Mouse (Mus musculus): ENCODE data around the gene Krt87. TPM values are rescaled to one million over a fixed set of nuclear protein-coding genes. Genes with fewer than 3 reads are reported as not detected.

Gene Krt87
- total RNA-seq, 2 experiments from 2014 or later, result 0.21 TPM; not detected in 1

- no peak for DNase-seq (ENCODE audit: low spot score in 2 of 2)
These were observed 17.7 kb downstream of the Krt87 start for GRCm38 (mm10) chr15:101420903-101421302.

DNA sequence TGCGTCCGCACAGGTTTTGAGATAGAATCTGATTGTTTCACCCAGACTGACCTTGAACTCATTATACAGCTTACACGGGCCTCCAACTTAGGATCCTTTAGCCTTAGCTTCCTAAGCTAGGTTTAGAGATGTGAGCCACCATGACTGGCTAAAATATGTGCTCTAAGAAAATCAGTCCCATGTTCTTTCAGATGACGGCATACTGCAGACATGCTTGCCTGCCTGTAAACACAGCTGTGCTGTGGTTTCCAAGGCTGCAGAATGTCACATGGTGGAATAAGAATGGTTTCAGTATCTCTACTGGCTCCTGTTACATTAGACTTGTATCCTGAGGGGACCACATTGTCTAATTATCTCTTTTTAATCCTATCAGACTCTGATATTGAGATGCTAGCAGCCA is 19.7 kb downstream of the Krt87 start:
- no peak for DNase-seq (ENCODE audit: low spot score in 2 of 2)

GRCm38 (mm10) chr15:101414807-101415565 is 23.6 kb downstream of the Krt87 start:
- no peak for DNase-seq (ENCODE audit: low spot score in 2 of 2)

DNA sequence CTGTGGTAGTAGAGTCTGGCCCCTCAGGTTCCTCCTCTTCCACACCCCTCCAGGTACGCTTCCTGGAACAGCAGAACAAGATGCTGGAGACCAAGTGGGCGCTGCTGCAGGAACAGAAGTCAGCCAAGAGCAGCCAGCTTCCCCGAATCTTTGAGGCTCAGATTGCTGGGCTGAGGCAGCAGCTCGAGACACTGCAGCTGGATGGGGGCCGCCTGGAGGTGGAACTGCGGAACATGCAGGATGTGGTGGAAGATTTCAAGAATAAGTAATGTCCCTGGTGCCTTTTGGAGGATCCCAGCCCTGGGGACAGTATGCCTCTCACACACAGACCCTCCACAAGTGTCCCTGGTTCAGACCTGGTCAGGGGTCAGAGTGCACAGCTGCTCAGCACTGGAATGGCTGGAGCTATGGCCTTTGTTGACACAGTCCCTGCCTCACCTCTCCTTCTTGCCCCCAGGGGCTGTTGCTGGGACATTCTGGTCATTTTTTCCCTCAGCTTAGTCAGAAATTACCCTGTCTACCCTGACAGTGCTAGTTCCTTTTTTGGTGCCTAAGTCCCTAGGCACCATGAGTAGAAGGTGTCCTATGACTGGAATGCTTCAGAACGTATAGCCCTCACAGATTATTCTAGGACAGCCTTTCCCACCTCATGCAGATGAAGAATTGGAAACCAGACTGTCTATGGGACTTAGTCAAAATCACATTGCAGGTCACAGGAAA is 24.5 kb downstream of the Krt87 start:
- DNase-seq (ENCODE audit: low spot score in 2 of 2), result no peak

GRCm38 (mm10) chr15:101412188-101412587 is 26.4 kb downstream of the Krt87 start:
- DNase-seq (ENCODE audit: low spot score in 2 of 2), result no peak

DNA sequence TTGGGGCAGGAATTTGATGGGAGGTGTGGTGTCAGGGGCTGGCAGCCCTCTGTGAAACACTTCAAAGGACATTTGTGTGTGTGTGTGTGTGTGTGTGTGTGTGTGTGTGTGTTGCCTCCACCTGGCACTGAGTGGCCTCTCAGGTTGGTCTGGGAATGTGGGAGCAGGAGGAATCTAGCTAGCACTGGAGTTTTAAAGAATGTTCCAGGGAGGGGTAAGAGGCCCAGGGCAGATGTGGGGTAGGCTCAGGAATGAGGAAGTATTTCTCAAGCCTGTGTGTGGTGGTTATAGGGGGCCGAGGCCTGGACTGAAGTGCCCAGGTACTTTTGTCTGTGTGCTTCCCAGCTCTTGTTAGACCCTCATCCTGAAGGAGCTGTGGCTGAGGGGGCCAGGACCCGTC is 27.8 kb downstream of the Krt87 start, which contains the start of gene Krt7:
Gene Krt7 (plus strand): TSS at position 269 of the 400 bp plus-strand sequence.
- no peak for DNase-seq (ENCODE audit: low spot score in 2 of 2)

- DNase-seq (ENCODE audit: low spot score in 2 of 2), result no peak
These were observed 40.3 kb downstream of the Krt87 start for GRCm38 (mm10) chr15:101398269-101398668.

- DNase-seq (ENCODE audit: low spot score in 2 of 2), result no peak
These were observed 40.9 kb downstream of the Krt87 start for GRCm38 (mm10) chr15:101397683-101398082.

GRCm38 (mm10) chr15:101396921-101397320 is 41.7 kb downstream of the Krt87 start:
- DNase-seq (ENCODE audit: low spot score in 2 of 2), result no peak

DNA sequence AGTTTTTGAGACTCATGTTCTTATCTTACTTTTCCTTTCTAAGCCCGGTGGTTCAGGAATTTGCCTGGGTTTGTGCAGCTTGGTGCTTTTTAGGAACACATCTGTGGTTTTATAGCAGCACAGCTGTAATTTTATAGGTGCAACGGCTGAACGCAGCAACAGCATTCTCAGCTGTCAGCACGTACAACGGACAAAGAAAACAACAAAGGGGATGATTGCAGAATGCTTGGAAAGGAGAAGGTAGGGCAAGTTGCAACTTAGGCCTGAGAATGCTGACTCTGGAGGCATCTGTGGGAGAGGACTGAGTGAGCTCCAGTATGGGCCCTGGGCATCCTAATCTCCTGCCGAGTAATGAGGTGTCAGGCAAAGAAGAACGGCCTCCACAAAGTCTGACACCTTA is 42.1 kb downstream of the Krt87 start:
- no peak for DNase-seq (ENCODE audit: low spot score in 2 of 2)

- DNase-seq (ENCODE audit: low spot score in 2 of 2), result no peak
These were observed 43.7 kb downstream of the Krt87 start for GRCm38 (mm10) chr15:101394908-101395307.

- DNase-seq (ENCODE audit: low spot score in 2 of 2), result no peak
These were observed 46.4 kb downstream of the Krt87 start for GRCm38 (mm10) chr15:101392251-101392650.

DNA sequence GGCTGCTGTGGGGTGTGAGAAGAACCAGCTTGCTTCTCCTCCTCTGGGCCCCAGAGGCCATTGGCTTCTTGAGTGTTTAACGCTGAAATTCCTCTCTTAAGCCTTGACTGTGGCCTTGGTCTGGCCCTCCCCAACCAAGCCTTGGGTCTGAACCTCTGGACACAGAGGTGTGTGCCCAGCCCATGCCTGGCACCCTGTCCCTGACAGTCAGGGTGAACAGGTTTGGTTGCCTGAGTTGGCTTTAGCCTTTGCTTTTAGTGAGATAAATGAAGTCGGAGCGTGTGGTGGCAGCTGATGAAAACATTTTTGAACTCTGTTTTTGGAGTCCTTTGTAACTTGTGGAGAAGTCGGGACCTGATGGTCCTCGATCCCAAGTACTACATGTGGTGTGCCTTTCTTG is 48.4 kb downstream of the Krt87 start:
- no peak for DNase-seq (ENCODE audit: low spot score in 2 of 2)

- peak; percentile 29 to 44 for DNase-seq (ENCODE audit: low spot score in 2 of 2)
These were observed 50.5 kb downstream of the Krt87 start for GRCm38 (mm10) chr15:101388034-101388541.

DNA sequence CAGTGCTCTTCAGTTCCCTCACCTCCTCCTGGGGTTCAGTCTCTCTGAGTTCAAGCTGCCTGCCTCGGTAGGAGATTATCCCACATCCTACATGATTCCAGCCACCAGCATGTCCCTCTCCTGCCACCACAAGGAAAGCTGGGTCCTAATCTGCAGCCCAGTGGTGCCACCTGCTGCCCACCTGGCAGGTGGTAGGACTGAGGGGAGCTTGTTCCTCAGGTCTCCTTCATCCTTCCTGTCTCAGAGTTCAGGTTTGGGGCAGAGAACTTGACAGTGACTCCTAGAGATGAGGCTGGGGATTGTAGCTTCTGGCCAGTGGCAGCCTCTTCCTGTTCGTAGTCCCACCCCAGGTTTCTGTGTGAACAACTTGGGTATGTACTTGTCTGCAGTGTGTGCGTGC is 51.4 kb downstream of the Krt87 start:
- DNase-seq (ENCODE audit: low spot score in 2 of 2), result peak in 1 of 2 experiments; percentile 30

- DNase-seq (ENCODE audit: low spot score in 2 of 2), result no peak
These were observed 53.5 kb downstream of the Krt87 start for GRCm38 (mm10) chr15:101385064-101385463.

DNA sequence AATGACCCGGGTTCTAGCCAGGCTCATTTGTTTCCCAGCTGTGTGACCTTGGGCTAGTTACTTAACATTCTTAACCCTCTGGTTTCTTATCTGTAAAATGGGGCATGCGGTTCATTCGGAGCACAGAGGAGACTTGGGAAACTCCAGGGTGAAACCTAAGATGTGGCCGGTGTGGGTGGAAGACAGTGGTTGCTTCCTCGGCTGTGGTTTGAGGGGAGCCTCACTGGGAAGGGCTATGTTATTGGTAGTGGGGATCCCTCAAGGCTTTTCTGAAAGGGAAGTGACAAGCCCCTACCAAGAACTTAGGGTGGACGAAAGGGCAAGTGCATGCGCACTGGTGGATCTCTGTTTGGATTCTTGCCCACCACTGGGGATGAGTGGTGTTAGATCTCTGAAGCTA is 54.0 kb downstream of the Krt87 start:
- no peak for DNase-seq (ENCODE audit: low spot score in 2 of 2)

- DNase-seq (ENCODE audit: low spot score in 2 of 2), result no peak
These were observed 55.8 kb downstream of the Krt87 start for GRCm38 (mm10) chr15:101382811-101383210.

GRCm38 (mm10) chr15:101381758-101382157 is 56.8 kb downstream of the Krt87 start:
- DNase-seq (ENCODE audit: low spot score in 2 of 2), result no peak
